Mouse (Mus musculus) ovary, postnatal 36 days (tissue): Measurements from ENCODE around the gene Scn3b.

Experiments
- DNase-seq: peaks from one replicate; pipeline ENCODE4 v3.0.0; 2022; ENCODE audit warnings: low spot score, mixed read lengths

Gene Scn3b

DNA sequence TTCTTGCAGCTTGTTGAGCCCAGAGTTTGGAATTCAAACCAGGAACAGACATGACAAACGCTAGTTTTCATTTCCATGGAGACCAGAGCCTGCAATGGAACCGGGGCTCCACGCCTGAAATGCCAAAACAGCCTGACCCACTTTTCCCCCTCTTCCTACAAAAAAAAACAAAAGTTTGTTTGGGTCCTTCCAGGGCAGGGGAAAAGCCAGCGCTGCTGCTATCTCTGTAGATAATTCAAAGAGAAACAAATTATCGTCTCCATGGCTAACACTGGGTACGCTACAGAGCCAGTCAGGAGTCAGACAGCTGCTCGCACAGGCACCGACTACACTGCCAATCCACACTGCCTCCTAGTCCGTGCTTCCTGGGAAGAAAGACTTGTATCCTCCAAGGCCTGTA is 70.6 kb downstream of the Scn3b start:
- DNase-seq = peak; percentile 45
